Mouse (Mus musculus) neural tube, embryonic 10.5 days (tissue): ENCODE measurements around the gene Disp1.

Experiments used
- DNase-seq: peaks from one replicate; pipeline ENCODE4 v3.0.0-alpha.2; 2017; ENCODE audit warnings: low spot score; ENCODE audit errors: extremely low spot score

Gene Disp1

GRCm38 (mm10) chr1:183164190-183164580 lies 57.1 kb downstream of the Disp1 start:
- no peak for DNase-seq

GRCm38 (mm10) chr1:183163512-183164189 lies 57.7 kb downstream of the Disp1 start:
- DNase-seq = no peak

- DNase-seq = no peak
Observed at GRCm38 (mm10) chr1:183161057-183161456, 60.3 kb downstream of the Disp1 start.

- no peak for DNase-seq
Observed at GRCm38 (mm10) chr1:183160188-183160587, 61.1 kb downstream of the Disp1 start.

- no peak for DNase-seq
Observed at GRCm38 (mm10) chr1:183159183-183159582, 62.1 kb downstream of the Disp1 start.

- no peak for DNase-seq
Observed at GRCm38 (mm10) chr1:183155600-183155999, 65.7 kb downstream of the Disp1 start.

GRCm38 (mm10) chr1:183154296-183155204 lies 66.8 kb downstream of the Disp1 start:
- no peak for DNase-seq

GRCm38 (mm10) chr1:183153354-183153753 lies 68.0 kb downstream of the Disp1 start:
- DNase-seq = no peak

- DNase-seq = no peak
Observed at GRCm38 (mm10) chr1:183151510-183152319, 69.6 kb downstream of the Disp1 start.

GRCm38 (mm10) chr1:183150379-183150840 lies 70.9 kb downstream of the Disp1 start:
- DNase-seq = no peak

GRCm38 (mm10) chr1:183149571-183150105 lies 71.7 kb downstream of the Disp1 start:
- no peak for DNase-seq

GRCm38 (mm10) chr1:183147438-183147841 lies 73.9 kb downstream of the Disp1 start:
- peak; percentile 54 for DNase-seq

- no peak for DNase-seq
Observed at GRCm38 (mm10) chr1:183146795-183147194, 74.5 kb downstream of the Disp1 start.

- DNase-seq = no peak
Observed at GRCm38 (mm10) chr1:183146102-183146735, 75.1 kb downstream of the Disp1 start.

GRCm38 (mm10) chr1:183144602-183145205 lies 76.6 kb downstream of the Disp1 start:
- no peak for DNase-seq

- no peak for DNase-seq
Observed at GRCm38 (mm10) chr1:183143246-183143645, 78.1 kb downstream of the Disp1 start.

- no peak for DNase-seq
Observed at GRCm38 (mm10) chr1:183142566-183142965, 78.8 kb downstream of the Disp1 start.

- no peak for DNase-seq
Observed at GRCm38 (mm10) chr1:183141329-183141728, 80.0 kb downstream of the Disp1 start.

GRCm38 (mm10) chr1:183140511-183141268 lies 80.6 kb downstream of the Disp1 start:
- DNase-seq = no peak

GRCm38 (mm10) chr1:183138088-183138487 lies 83.2 kb downstream of the Disp1 start:
- no peak for DNase-seq
